Mouse (Mus musculus): ENCODE data around the gene Sox18.

Sox18 gene

DNA sequence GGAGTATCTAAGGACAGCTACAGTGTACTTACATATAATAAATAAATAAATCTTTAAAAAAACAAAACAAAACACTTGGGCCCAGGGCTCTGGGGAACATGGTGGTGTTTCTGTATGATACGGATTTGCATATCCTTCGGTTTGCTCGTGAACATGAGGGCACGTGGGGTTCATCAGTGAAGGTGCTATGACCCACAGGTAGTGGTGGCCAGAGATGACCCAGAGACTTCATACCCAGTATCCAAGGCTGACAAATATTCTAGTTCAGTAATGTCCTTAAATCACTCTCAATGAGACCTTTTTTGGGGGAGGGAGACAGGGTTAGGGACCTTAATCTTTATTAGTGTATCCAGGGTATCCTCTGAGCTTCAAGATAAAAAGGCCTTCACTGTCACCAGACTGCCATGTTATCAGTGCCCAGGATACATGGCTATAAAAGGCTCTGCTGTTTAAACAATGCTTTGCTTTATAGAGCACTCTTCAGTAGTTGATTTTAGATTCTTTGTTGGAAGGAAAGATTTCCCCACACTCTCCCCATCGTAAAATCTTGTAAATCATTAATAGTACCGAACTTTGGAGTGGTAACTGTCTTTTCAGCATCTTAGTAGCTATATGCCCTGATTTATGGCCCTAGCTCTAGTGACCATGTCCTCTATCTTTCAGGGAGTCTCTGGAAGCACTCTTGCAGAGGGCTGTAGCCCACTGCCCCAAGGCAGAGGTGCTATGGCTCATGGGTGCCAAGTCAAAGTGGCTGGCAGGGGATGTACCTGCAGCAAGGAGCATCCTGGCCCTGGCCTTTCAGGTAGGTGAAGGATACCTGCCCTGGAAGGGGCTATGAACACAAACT, 24.6 kb downstream of the Sox18 start:
- DNase-seq (ENCODE audit: low spot score) = peak; percentile 35

DNA sequence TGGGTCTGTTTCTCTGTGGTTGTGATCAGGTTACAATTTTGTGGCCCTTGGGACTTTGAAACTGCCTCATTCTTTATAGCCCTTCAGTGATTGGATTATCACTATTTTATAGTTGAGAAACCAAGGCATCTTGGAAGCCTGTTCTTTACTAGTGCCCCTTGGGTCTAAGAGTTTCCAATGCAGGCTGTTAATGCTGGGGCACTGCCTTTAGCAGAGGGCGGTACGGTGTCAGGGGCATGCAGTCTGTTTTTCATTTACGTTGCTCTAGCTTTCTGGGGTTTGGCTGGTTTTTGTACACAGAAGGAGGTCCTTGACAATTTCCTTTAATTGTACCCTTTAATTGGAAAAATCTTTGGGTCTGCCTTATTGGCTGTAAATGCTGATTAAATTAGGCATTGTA, 25.8 kb downstream of the Sox18 start:
- no peak for DNase-seq (ENCODE audit: low spot score)

- DNase-seq (ENCODE audit: low spot score) = peak; percentile 16
Observed at GRCm38 (mm10) chr2:181644361-181644760, 27.1 kb downstream of the Sox18 start.

GRCm38 (mm10) chr2:181635865-181636264, 35.6 kb downstream of the Sox18 start:
- DNase-seq (ENCODE audit: low spot score) = no peak

DNA sequence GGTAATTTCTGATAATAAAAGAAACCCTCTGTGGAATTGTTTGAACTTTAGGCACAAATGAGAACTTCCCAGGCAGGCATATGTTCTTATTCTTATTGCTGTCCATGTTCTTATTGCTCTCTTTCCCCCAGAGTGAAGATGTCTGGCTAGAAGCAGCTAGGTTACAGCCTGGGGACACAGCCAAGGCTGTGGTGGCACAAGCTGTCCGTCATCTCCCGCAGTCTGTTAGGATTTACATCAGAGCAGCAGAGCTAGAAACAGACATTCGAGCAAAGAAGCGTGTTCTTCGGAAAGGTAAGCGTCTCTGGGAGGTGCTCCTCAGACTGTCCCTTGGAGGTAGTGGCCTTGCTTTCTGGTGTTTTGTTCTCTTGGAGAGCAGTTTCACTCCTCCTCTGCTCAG, 38.8 kb downstream of the Sox18 start:
- DNase-seq (ENCODE audit: low spot score) = no peak

DNA sequence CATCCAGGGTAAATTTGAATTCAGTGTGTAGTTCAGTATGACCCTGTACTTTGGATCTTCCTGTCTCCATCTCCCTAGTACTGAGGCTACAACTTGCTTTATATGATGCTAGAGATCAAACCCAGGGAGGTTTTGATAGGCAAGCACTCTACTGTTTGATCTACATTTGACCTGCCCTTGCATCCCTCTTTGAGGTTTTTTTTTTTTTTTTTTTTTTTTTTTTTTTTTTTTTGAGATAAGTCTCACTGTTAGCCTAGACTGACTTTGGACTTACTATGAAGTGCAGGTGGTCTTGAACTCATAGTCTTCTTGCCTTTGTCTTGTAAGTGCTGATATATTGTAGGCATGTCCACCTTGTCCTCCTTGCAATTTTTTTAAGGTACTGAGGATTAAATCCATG, 43.0 kb downstream of the Sox18 start:
- DNase-seq (ENCODE audit: low spot score) = no peak

GRCm38 (mm10) chr2:181623401-181623800, 48.0 kb downstream of the Sox18 start:
- DNase-seq (ENCODE audit: low spot score) = no peak

Data from yolk sac, embryonic 10.5 days (tissue).